Mouse (Mus musculus) testis, adult 2 months (tissue): ENCODE results near the gene Mcoln1.

Experiments
- CTCF ChIP-seq: fragments of 200-500 bp; IDR thresholded peaks from 2 replicates; pipeline ENCODE4 v1.5.1; 2012; ENCODE audit warnings: low read depth, mild to moderate bottlenecking, inconsistent platforms, low read length, moderate library complexity; ENCODE audit not compliant: control insufficient read depth, insufficient read depth, insufficient replicate concordance
- POLR2A ChIP-seq: fragments of 200-500 bp; IDR thresholded peaks from 2 replicates; pipeline ENCODE4 v1.6.1; 2012; ENCODE audit warnings: low read depth, mild to moderate bottlenecking, inconsistent platforms, low read length, moderate library complexity; ENCODE audit not compliant: control insufficient read depth

DNA sequence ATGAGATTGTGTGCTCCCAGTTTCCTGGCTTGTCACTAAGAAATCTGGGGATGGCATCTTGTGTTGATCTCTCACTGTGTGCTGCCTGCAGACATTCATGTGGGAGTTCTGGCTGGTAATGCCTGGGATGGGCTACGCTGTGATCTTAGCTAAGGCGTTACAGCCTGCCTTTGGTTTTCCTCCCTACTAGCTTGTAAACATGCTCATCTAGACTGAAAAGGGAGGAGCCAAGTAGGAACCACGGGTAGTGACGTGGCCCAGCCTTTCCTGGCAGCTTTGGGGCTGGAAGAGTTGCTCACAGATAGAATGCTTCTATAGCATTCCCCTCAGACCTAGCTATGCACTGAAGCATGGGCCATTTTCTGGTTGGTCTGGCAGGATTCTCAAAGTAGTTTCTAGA, 2.0 kb downstream of the Mcoln1 start:
- TF ChIP-seq POLR2A: no peak
- no peak for TF ChIP-seq CTCF
